Mouse (Mus musculus) kidney, embryonic 14.5 days (tissue): ENCODE results near the gene Cntnap4. TPM values are rescaled to one million over a fixed set of nuclear protein-coding genes. Genes with fewer than 3 reads are reported as not detected.

ENCODE experiments used
- ATAC-seq: fragments of 200-750 bp; cut with Nextera tagmentation; 2 replicates; pipeline ENCODE4 v1.8.0; 2017; ENCODE audit warnings: moderate number of reproducible peaks, mild to moderate bottlenecking, moderate TSS enrichment, moderate library complexity; ENCODE audit not compliant: low FRiP score, low TSS enrichment
- H3K27ac ChIP-seq: fragments of 300-500 bp; sonication (generic); 2 replicates; pipeline ENCODE4 v1.5.1; 2014; ENCODE audit warnings: low read depth, mild to moderate bottlenecking, low read length, moderate library complexity, mixed read lengths
- H3K27me3 ChIP-seq: fragments of 300-500 bp; sonication (generic); 2 replicates; pipeline ENCODE4 v1.6.1; 2014; ENCODE audit warnings: mild to moderate bottlenecking, low read length; ENCODE audit not compliant: control insufficient read depth, insufficient read depth
- H3K36me3 ChIP-seq: fragments of 300-500 bp; sonication (generic); 2 replicates; pipeline ENCODE4 v1.6.1; 2014; ENCODE audit warnings: low read length, mixed read lengths; ENCODE audit not compliant: control insufficient read depth, insufficient read depth
- H3K4me1 ChIP-seq: fragments of 300-500 bp; sonication (generic); 2 replicates; pipeline ENCODE4 v1.6.1; 2014; ENCODE audit warnings: low read length, mixed read lengths; ENCODE audit not compliant: control insufficient read depth, insufficient read depth
- H3K4me2 ChIP-seq: fragments of 300-500 bp; sonication (generic); replicated peaks from 2 replicates; pipeline ENCODE4 v1.6.1; 2014; ENCODE audit warnings: low read depth, mild to moderate bottlenecking, low read length
- H3K4me3 ChIP-seq: fragments of 300-500 bp; sonication (generic); 2 replicates; pipeline ENCODE4 v1.5.1; 2014; ENCODE audit warnings: mild to moderate bottlenecking, low read length
- H3K9ac ChIP-seq: fragments of 300-500 bp; sonication (generic); 2 replicates; pipeline ENCODE4 v1.6.1; 2014; ENCODE audit warnings: low read depth, mild to moderate bottlenecking, low read length, moderate library complexity
- H3K9me3 ChIP-seq: fragments of 300-500 bp; sonication (generic); 2 replicates; pipeline ENCODE4 v1.6.1; 2016; ENCODE audit warnings: low read length; ENCODE audit not compliant: control insufficient read depth
- WGBS: fragments of 180-500 bp; shearing (Covaris S2); extraction: QIAGEN DNeasy Blood & Tissue Kit; methylation state at CpG from one replicate; pipeline ENCODE4 v1.1.7; 2014; 5-methylcytosine and 5-hydroxymethylcytosine counted together
- polyA plus RNA-seq: library from polyadenylated mRNA; unstranded; fragments of >200 nt; fragmentation: Nextera tagmentation; extraction: Ambion mirVana; gene quantifications from 2 replicates; pipeline ENCODE4 v1.2.1, GENCODE M21; 2014

Cntnap4 gene
- polyA plus RNA-seq, 1 experiment from 2014 or later = 0.23 TPM

DNA sequence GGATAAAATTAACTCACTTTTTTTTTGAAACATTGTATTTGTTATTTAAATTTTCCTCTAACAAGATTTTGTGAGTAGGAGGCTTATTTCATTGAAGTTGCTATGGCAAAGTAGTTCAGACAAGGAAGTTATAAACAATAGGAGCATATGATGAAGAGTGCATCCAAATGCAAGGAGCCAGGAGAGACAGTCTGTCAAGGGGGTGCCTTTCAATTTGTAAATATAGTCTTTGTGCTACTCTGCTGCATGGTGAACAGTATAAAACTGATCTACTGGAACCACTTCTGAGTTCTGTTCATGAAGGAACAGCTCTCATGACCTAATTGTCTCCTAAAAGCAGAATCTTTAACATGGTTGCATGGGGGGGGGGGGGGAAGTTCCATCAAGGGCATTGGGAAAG is 352.3 kb downstream of the Cntnap4 start:
- Histone ChIP-seq H3K4me3 (no peak overlapping the region), H3K9ac (no peak overlapping the region), H3K27me3 (no peaks in the 10 kb centered on the region), H3K4me1 (no peaks in the 10 kb centered on the region), H3K36me3 (no peaks in the 10 kb centered on the region), H3K9me3 (no peaks in the 10 kb centered on the region), H3K4me2 (no peak overlapping the region), H3K27ac (no peak overlapping the region)
- ATAC-seq = no peak

DNA sequence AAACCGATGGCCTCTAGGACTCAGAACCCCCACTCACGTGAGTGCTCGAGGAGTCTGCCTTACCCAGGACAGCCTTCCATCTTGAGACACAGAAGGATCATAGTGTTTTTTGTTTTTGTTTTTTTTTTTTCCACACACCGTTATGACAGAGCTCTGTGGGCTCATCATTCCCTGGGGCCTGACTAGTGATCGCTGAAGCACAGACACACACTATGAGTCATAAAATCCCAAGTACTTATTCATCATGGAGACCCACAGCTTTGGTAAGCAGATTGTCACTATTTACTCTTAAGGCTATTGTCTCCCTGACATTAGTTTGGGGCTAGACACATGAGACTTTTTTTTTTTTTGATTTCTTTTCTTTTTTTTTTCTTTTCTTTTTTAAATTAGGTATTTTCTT is 352.9 kb downstream of the Cntnap4 start:
- no peak for ATAC-seq
- H3K27ac ChIP-seq = no peak overlapping the region
- no peaks in the 10 kb centered on the region for H3K27me3 ChIP-seq
- H3K9me3 ChIP-seq = no peaks in the 10 kb centered on the region
- no peaks in the 10 kb centered on the region for H3K36me3 ChIP-seq
- 80% methylated on average over 5 of the region's 5 CpGs for WGBS
- no peak overlapping the region for H3K4me3 ChIP-seq
- H3K4me2 ChIP-seq = no peak overlapping the region
- no peak overlapping the region for H3K9ac ChIP-seq
- H3K4me1 ChIP-seq = no peaks in the 10 kb centered on the region
